Comparison of ENCODE assay signal across 23 mouse cellular contexts in genomic region chr13:24947158-24947557, GRCm38 (mm10).
"Had no signal": no experiment of that assay in that cellular context is flagged by ENCODE, and none has a peak within 500 bp of the region (broad histone marks: within the 10 kb centered on the region; RNA-seq: fewer than 3 reads in every experiment).

No protein-coding gene starts in this region.

- H3K27me3 ChIP-seq: heart, embryonic 12.5 days; hindbrain, embryonic 12.5 days; kidney, embryonic 15.5 days; limb, embryonic 12.5 days had no signal

- H3K9me3 ChIP-seq: heart, embryonic 12.5 days; hindbrain, embryonic 10.5 days; hindbrain, embryonic 12.5 days; kidney, embryonic 15.5 days; limb, embryonic 10.5 days; limb, embryonic 12.5 days had no signal

- DNase-seq: forebrain, postnatal 0 days; gastrocnemius, postnatal 14 days; gastrocnemius, postnatal 36 days; heart, adult 2 months; heart, postnatal 10 days; heart, postnatal 4 days; kidney, adult 11 months; kidney, adult 2 months; kidney, adult 9 months; kidney, postnatal 14 days; kidney, postnatal 36 days; layer of hippocampus, adult 9-11 months; layer of hippocampus, postnatal 36 days had no signal

- H3K4me2 ChIP-seq: heart, embryonic 12.5 days; hindbrain, embryonic 12.5 days; hindbrain, embryonic 14.5 days; kidney, embryonic 15.5 days; limb, embryonic 12.5 days had no signal

- H3K27ac ChIP-seq: heart, adult 2 months; hindbrain, embryonic 10.5 days; hindbrain, embryonic 12.5 days; hindbrain, embryonic 14.5 days; hindbrain, postnatal 0 days; kidney, embryonic 15.5 days; kidney, postnatal 0 days; limb, embryonic 10.5 days; limb, embryonic 12.5 days had no signal

- H3K9ac ChIP-seq: forebrain, postnatal 0 days; heart, embryonic 12.5 days; hindbrain, embryonic 12.5 days; hindbrain, embryonic 14.5 days; kidney, embryonic 15.5 days; limb, embryonic 12.5 days had no signal

- ATAC-seq: forebrain, postnatal 0 days; hindbrain, postnatal 0 days; intestine, embryonic 16.5 days had no signal

- H3K36me3 ChIP-seq: heart, embryonic 12.5 days; hindbrain, embryonic 10.5 days; hindbrain, embryonic 12.5 days; kidney, embryonic 15.5 days; limb, embryonic 10.5 days; limb, embryonic 12.5 days had no signal

- H3K4me3 ChIP-seq: heart, adult 2 months; heart, embryonic 12.5 days; hindbrain, embryonic 10.5 days; hindbrain, embryonic 12.5 days; kidney, embryonic 15.5 days; limb, embryonic 10.5 days; limb, embryonic 12.5 days had no signal

- H3K4me1 ChIP-seq: limb, embryonic 12.5 days had no signal
